Mouse (Mus musculus) embryonic facial prominence, embryonic 15.5 days (tissue): ENCODE data around the gene Zmat3. TPM values are rescaled to one million over a fixed set of nuclear protein-coding genes. Genes with fewer than 3 reads are reported as not detected.

ENCODE experiments used
- ATAC-seq: fragments of 200-750 bp; cut with Nextera tagmentation; 2 replicates; pipeline ENCODE4 v1.8.0; 2017; ENCODE audit warnings: low read depth, moderate TSS enrichment; ENCODE audit not compliant: insufficient number of reproducible peaks, low FRiP score, low TSS enrichment
- H3K27ac ChIP-seq: fragments of 300-500 bp; sonication (generic); replicated peaks from 2 replicates; pipeline ENCODE4 v1.5.1; 2015; ENCODE audit warnings: mild to moderate bottlenecking, inconsistent platforms
- H3K27me3 ChIP-seq: fragments of 300-500 bp; sonication (generic); 2 replicates; pipeline ENCODE4 v1.6.1; 2015; ENCODE audit warnings: inconsistent platforms
- H3K36me3 ChIP-seq: fragments of 300-500 bp; sonication (generic); 2 replicates; pipeline ENCODE4 v1.6.1; 2015; ENCODE audit warnings: mild to moderate bottlenecking, inconsistent platforms
- H3K4me1 ChIP-seq: fragments of 300-500 bp; sonication (generic); 2 replicates; pipeline ENCODE4 v1.6.1; 2015; ENCODE audit warnings: inconsistent platforms
- H3K4me2 ChIP-seq: fragments of 300-500 bp; sonication (generic); replicated peaks from 2 replicates; pipeline ENCODE4 v1.6.1; 2015; ENCODE audit warnings: mild to moderate bottlenecking, inconsistent platforms
- H3K4me3 ChIP-seq: fragments of 300-500 bp; sonication (generic); replicated peaks from 2 replicates; pipeline ENCODE4 v1.5.1; 2015; ENCODE audit warnings: mild to moderate bottlenecking, inconsistent platforms
- H3K9ac ChIP-seq: fragments of 300-500 bp; sonication (generic); 2 replicates; pipeline ENCODE4 v1.6.1; 2015; ENCODE audit warnings: inconsistent platforms
- H3K9me3 ChIP-seq: fragments of 300-500 bp; sonication (generic); replicated peaks from 2 replicates; pipeline ENCODE4 v1.6.1; 2016; ENCODE audit warnings: inconsistent platforms
- WGBS: fragments of 180-500 bp; shearing (Covaris S2); methylation state at CpG from one replicate; pipeline ENCODE4 v1.1.7; 2015; 5-methylcytosine and 5-hydroxymethylcytosine counted together
- polyA plus RNA-seq: library from polyadenylated mRNA; unstranded; fragments of >200 nt; fragmentation: Nextera tagmentation; extraction: Ambion mirVana; gene quantifications from 2 replicates; pipeline ENCODE4 v1.2.1, GENCODE M21; 2015

The Zmat3 gene
- polyA plus RNA-seq, 1 experiment from 2014 or later = 4.7 TPM

DNA sequence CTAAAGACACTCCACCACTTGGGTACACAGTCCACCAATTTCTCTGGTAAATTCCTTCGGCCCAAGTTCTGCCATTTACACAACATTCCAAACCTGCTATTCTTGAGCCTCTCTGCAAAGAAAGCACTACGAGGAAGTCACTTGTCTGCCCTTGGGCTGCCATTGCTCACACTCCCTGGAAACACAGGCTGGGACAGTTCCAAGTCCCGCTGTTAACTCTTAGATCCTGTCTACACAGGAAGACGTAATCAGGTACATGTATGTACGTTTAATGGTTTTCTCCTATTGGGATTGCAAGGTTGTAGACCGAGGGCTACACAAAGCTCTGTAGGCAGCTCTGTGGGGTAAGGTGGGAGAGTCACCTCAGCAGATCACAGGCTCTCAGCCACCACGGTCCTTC lies 28.0 kb downstream of the Zmat3 start:
- Histone ChIP-seq H3K4me2 (no peak overlapping the region), H3K4me3 (no peak overlapping the region), H3K9me3 (no peaks in the 10 kb centered on the region), H3K27me3 (no peaks in the 10 kb centered on the region), H3K27ac (no peak overlapping the region), H3K4me1 (no peaks in the 10 kb centered on the region), H3K9ac (no peak overlapping the region), H3K36me3 (0 out of 2 replicates have a peak, but pooled peaks cover 13% of the 10 kb centered on the region)
- no peak for ATAC-seq
- 69% methylated on average over 7 of the region's 7 CpGs for WGBS

DNA sequence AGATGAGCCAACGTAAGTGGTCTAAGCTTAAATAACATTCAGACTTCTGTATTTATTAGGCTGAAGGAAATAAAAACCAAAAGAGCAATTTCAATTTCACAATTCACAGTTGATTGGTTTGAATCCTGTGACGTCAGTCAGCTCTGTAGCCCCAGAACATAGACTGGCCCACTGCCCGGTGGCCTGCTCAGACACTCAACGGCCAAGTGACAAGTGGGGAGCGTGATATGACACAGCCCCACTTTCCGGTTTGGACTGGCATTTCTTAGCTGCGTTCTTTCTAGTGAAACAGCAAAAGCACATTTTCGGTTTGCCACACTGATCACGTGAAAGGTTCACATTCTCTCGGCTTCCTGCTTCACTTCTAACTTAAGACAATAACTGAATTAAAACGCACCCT lies 30.9 kb downstream of the Zmat3 start:
- Histone ChIP-seq H3K4me2 (no peak overlapping the region), H3K9me3 (no peaks in the 10 kb centered on the region), H3K9ac (no peak overlapping the region), H3K4me1 (no peaks in the 10 kb centered on the region), H3K27ac (no peak overlapping the region), H3K36me3 (no peaks in the 10 kb centered on the region), H3K27me3 (no peaks in the 10 kb centered on the region), H3K4me3 (no peak overlapping the region)
- WGBS = 84% methylated on average over 11 of the region's 11 CpGs
- no peak for ATAC-seq

DNA sequence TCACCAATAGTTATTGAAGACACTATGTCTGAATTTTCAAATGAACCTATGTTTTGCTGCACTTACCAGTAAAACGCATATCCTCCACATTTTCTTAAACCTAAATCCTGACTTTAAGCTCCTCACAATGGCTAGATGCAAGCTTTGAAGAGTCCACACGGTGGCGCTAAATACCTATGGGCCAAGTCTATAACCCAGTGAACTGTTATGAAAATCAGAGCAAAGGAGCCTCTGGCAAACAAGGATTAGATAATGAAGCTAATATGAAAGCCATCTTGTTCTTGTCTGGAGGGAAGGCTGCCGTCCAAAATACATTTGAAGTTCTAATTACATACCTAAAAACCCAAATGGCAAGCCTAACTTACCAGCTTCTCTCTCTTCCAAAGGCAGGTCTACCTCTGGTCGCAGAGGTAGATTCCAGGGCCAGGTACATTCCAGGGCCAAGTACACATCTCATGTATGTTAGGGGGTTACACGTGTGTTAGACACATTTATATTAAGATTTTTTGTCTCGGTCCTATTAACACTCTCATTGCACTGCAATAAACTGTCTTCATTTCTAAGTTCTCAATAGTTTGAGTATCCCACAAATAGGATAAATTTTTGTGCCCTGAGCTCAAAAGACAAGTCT lies 32.2 kb downstream of the Zmat3 start:
- H3K36me3 ChIP-seq = no peaks in the 10 kb centered on the region
- H3K9me3 ChIP-seq = no peaks in the 10 kb centered on the region
- H3K9ac ChIP-seq = no peak overlapping the region
- no peak overlapping the region for H3K4me3 ChIP-seq
- no peaks in the 10 kb centered on the region for H3K27me3 ChIP-seq
- ATAC-seq = no peak
- no peaks in the 10 kb centered on the region for H3K4me1 ChIP-seq
- H3K27ac ChIP-seq = no peak overlapping the region
- WGBS = 31% methylated on average over 7 of the region's 7 CpGs
- H3K4me2 ChIP-seq = no peak overlapping the region

DNA sequence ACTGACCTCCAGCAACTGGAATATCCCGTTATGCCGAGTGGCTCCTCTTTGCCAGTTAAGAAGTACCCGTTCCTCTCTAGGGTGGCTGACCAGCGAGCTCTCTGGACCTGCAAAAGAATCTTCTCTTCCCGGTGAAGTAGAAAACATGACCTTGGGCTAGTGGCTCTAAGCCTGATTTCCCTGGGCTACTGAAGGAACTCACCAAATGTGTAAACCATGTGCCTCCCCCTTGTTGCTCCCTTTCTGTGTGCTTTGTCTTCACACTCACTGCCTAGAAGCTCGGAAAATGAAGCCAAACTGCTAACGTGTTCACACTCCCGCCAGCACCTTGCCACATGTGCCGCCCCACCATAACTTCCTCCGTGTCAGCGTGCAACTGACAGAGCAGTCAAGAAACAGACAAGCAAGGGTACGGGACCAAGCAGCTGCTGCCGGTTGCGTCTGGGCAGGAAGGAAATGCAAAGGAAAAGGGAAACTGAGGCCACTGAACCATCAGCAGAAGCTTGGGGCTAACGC lies 47.9 kb downstream of the Zmat3 start:
- WGBS = 64% methylated on average over 15 of the region's 15 CpGs
- H3K4me3 ChIP-seq = no peak overlapping the region

DNA sequence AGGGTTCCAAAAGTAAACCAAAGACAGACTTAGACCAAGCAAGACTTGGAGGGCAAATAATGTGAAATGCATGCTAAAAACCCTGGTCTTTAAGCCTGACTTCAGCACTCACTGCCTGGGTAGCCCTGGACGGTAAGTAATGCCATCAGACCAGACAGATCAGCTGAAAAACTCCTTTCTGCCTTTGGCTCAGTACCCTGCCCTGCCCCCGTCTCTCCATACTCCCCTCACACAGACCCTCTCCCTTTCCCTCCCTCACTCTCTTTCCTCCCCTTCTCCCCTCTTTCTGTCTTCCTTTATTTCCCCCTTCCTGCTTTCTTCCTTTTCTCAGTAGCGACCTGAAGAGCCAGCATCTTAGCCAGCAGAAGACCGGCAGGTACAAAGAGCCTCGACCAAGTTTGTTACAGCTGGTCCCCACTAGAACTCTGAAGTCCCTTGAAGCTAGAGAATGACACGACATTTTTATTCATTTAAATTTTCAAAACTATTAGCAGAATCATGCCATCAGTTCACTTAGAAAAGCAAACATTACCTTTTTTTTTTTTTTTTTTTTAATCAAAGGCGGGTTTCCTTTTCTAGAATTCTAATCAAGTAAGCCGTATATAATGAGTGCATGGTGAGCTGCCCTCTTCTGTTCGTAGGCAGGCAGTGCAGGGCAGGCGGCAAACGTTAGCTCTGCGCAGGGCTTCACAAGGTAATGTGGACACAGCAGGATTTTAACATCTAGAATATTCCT lies 48.5 kb downstream of the Zmat3 start:
- ATAC-seq = no peak
- no peaks in the 10 kb centered on the region for H3K4me1 ChIP-seq
- no peaks in the 10 kb centered on the region for H3K36me3 ChIP-seq
- no peak overlapping the region for H3K4me2 ChIP-seq
- no peaks in the 10 kb centered on the region for H3K27me3 ChIP-seq
- no peak overlapping the region for H3K27ac ChIP-seq
- no peak overlapping the region for H3K4me3 ChIP-seq
- H3K9me3 ChIP-seq = no peaks in the 10 kb centered on the region
- H3K9ac ChIP-seq = no peak overlapping the region
- WGBS = 16% methylated on average over 12 of the region's 12 CpGs

More for the DNA sequence above, 47.9 kb downstream of the Zmat3 start:
- Histone ChIP-seq H3K4me1 (no peaks in the 10 kb centered on the region), H3K4me2 (no peak overlapping the region), H3K27me3 (no peaks in the 10 kb centered on the region), H3K27ac (no peak overlapping the region), H3K9me3 (no peaks in the 10 kb centered on the region), H3K9ac (no peak overlapping the region), H3K36me3 (no peaks in the 10 kb centered on the region)
- ATAC-seq = no peak

DNA sequence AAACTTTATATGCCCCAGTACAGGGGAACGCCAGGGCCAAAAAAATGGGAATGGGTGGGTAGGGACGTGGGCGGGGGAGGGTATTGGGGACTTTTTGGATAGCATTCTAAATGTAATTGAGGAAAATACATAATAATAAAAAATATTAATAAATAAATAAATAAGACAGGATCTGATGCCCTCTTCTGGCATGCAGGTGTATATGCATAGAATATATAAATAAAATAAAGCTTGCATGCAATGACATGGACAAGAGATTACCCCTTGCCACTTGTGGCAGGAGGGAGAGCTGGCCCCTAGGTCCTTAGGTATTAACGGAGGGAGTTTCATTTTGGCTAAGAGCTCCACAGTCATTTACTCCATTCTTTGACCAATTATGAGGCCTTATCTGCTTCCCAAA lies 51.1 kb downstream of the Zmat3 start:
- Histone ChIP-seq H3K4me3 (no peak overlapping the region), H3K36me3 (no peaks in the 10 kb centered on the region), H3K9ac (no peak overlapping the region), H3K4me2 (no peak overlapping the region), H3K4me1 (no peaks in the 10 kb centered on the region), H3K9me3 (no peaks in the 10 kb centered on the region), H3K27ac (no peak overlapping the region), H3K27me3 (no peaks in the 10 kb centered on the region)
- 94% methylated on average over 4 of the region's 4 CpGs for WGBS
- ATAC-seq = no peak

DNA sequence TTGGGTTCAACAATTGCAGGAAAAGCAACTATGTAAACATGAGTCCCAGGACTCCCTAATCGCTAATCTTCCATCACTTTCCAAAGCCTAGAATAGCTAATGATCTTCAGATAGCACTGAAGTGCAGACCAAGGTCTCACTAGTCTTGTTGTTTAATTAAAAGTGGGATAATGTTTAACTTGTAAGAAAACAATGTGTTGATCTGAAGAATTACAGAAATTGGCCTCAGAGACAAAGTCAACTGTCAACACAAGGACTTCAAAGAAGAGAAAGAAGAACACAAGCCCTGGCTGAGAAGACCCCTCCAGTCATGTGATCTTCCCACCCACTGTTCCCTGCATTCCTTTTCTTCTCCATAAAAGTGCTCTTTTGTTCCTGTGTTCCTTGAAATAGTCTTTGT lies 61.6 kb downstream of the Zmat3 start:
- Histone ChIP-seq H3K9me3 (no peaks in the 10 kb centered on the region), H3K4me2 (no peak overlapping the region), H3K4me3 (no peak overlapping the region), H3K4me1 (no peaks in the 10 kb centered on the region), H3K27ac (no peak overlapping the region), H3K9ac (no peak overlapping the region), H3K36me3 (no peaks in the 10 kb centered on the region), H3K27me3 (no peaks in the 10 kb centered on the region)
- no peak for ATAC-seq
- WGBS = 56% methylated on average over 1 of the region's 1 CpGs

DNA sequence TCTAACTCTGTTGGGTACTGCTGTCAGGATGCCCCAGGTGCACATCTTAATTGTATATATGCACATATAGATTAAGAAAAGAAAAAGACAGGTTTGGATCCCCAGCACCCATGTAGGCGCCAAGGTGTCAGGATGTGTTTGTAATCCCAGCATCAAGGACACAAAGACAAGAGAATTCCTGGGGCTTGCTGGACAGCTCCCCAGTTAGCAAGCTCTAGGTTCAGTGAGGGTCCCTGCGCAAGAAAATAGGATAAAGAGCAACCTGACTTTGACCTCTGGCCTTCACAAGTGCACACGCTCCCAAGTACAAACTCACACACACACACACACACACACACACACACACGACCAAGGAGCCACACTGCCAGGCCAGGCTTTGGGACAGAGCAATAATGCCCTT lies 73.8 kb downstream of the Zmat3 start:
- H3K4me2 ChIP-seq = no peak overlapping the region
- 35% methylated on average over 4 of the region's 4 CpGs for WGBS
- no peak overlapping the region for H3K9ac ChIP-seq
- H3K4me1 ChIP-seq = no peaks in the 10 kb centered on the region
- H3K27ac ChIP-seq = no peak overlapping the region
- no peaks in the 10 kb centered on the region for H3K27me3 ChIP-seq
- no peaks in the 10 kb centered on the region for H3K9me3 ChIP-seq
- no peak for ATAC-seq
- H3K36me3 ChIP-seq = no peaks in the 10 kb centered on the region
- no peak overlapping the region for H3K4me3 ChIP-seq

Other genes with a start within 250 kb of the Zmat3 start
- gene Pik3ca, start 31.7 kb upstream of the Zmat3 start, polyA plus RNA-seq = 10.3 and 11.8 TPM in 2 replicates
- gene Kcnmb3, start 126.2 kb upstream of the Zmat3 start, polyA plus RNA-seq = 0.41 and 0.59 TPM in 2 replicates
- 35.8 and 43.2 TPM in 2 replicates for gene Zfp639, start 144.2 kb upstream of the Zmat3 start, polyA plus RNA-seq
- 27.2 and 33.8 TPM in 2 replicates for gene Mfn1, start 163.5 kb upstream of the Zmat3 start, polyA plus RNA-seq